Mouse (Mus musculus) large intestine, adult 2 months (tissue): ENCODE measurements around the gene Pip4k2a. TPM values are rescaled to one million over a fixed set of nuclear protein-coding genes. Genes with fewer than 3 reads are reported as not detected.
A peak's percentile ranks its signal among the peaks of the same experiment; 100 is the strongest.
"Not testable (repeated sequence)": the region's sequence is repeated elsewhere in the genome, so short reads cannot be mapped to it uniquely, and the experiment has no call there.

Source experiments
- DNase-seq: peaks from one replicate; pipeline ENCODE4 v3.0.0-alpha.2; 2012; ENCODE audit warnings: low read depth, low spot score
- WGBS: fragments of 180-500 bp; shearing (Covaris S2); methylation state at CpG from one replicate; pipeline ENCODE4 v1.1.7; 2018; 5-methylcytosine and 5-hydroxymethylcytosine counted together
- polyA plus RNA-seq: library from polyadenylated mRNA; depleted of rRNA; stranded (reverse); fragments of >200 nt; gene quantifications from 2 replicates; pipeline ENCODE4 v1.2.3, GENCODE M21; 2012; rRNA removed

Gene Pip4k2a
- polyA plus RNA-seq, result 4.6 and 6.2 TPM in 2 replicates

- peak; percentile 18 for DNase-seq
- under 1% methylated on average over 66 of the region's 66 CpGs for WGBS
Measured at GRCm38 (mm10) chr2:18998054-18998478, at the start of gene Pip4k2a, which contains the start of gene 4930426L09Rik. Gene Pip4k2a, minus strand, starts transcription at chr2:18998126. Gene 4930426L09Rik, plus strand, starts transcription at chr2:18998343.

GRCm38 (mm10) chr2:19037907-19038570 lies 40.1 kb upstream of the Pip4k2a start:
- WGBS, result 62% methylated on average over 4 of the region's 4 CpGs
- no peak for DNase-seq

- DNase-seq, result no peak
- WGBS, result 57% methylated on average over 4 of the region's 4 CpGs
Measured at GRCm38 (mm10) chr2:19037430-19037829, 39.5 kb upstream of the Pip4k2a start.

GRCm38 (mm10) chr2:19024807-19025206 lies 26.9 kb upstream of the Pip4k2a start:
- DNase-seq, result no peak
- 59% methylated on average over 2 of the region's 2 CpGs for WGBS

GRCm38 (mm10) chr2:19018034-19018433 lies 20.1 kb upstream of the Pip4k2a start:
- WGBS, result 69% methylated on average over 2 of the region's 2 CpGs
- DNase-seq, result no peak

- WGBS, result 29% methylated on average over 1 of the region's 1 CpGs
- no peak for DNase-seq
Measured at GRCm38 (mm10) chr2:19016839-19017238, 18.9 kb upstream of the Pip4k2a start.

GRCm38 (mm10) chr2:19016348-19016747 lies 18.4 kb upstream of the Pip4k2a start:
- 64% methylated on average over 5 of the region's 5 CpGs for WGBS
- no peak for DNase-seq

GRCm38 (mm10) chr2:19011443-19011842 lies 13.5 kb upstream of the Pip4k2a start:
- DNase-seq, result no peak
- 78% methylated on average over 6 of the region's 6 CpGs for WGBS

GRCm38 (mm10) chr2:19010541-19010940 lies 12.6 kb upstream of the Pip4k2a start:
- WGBS, result 48% methylated on average over 1 of the region's 1 CpGs
- not testable (repeated sequence) for DNase-seq

GRCm38 (mm10) chr2:19007580-19007979 lies 9.7 kb upstream of the Pip4k2a start:
- 73% methylated on average over 4 of the region's 4 CpGs for WGBS
- no peak for DNase-seq

GRCm38 (mm10) chr2:19006124-19006523 lies 8.2 kb upstream of the Pip4k2a start:
- WGBS, result 77% methylated on average over 7 of the region's 7 CpGs
- DNase-seq, result no peak

- 73% methylated on average over 10 of the region's 10 CpGs for WGBS
Measured at GRCm38 (mm10) chr2:19004801-19005200, 6.9 kb upstream of the Pip4k2a start.

GRCm38 (mm10) chr2:18999395-18999794 lies 1.5 kb upstream of the Pip4k2a start:
- 87% methylated on average over 2 of the region's 2 CpGs for WGBS
- no peak for DNase-seq

More at GRCm38 (mm10) chr2:19004801-19005200, 6.9 kb upstream of the Pip4k2a start:
- DNase-seq, result no peak

- no peak for DNase-seq
- WGBS, result 1% methylated on average over 46 of the region's 46 CpGs
Measured at GRCm38 (mm10) chr2:18997387-18997971, 447 bp downstream of the Pip4k2a start.

- WGBS, result under 1% methylated on average over 25 of the region's 25 CpGs
- no peak for DNase-seq
Measured at GRCm38 (mm10) chr2:18996451-18997211, 1.3 kb downstream of the Pip4k2a start.

GRCm38 (mm10) chr2:18992512-18993510 lies 5.1 kb downstream of the Pip4k2a start:
- 54% methylated on average over 7 of the region's 7 CpGs for WGBS
- DNase-seq, result no peak

- WGBS, result 79% methylated on average over 3 of the region's 3 CpGs
- no peak for DNase-seq
Measured at GRCm38 (mm10) chr2:18988885-18989284, 9.0 kb downstream of the Pip4k2a start.

GRCm38 (mm10) chr2:18985506-18985905 lies 12.4 kb downstream of the Pip4k2a start:
- DNase-seq, result no peak
- 54% methylated on average over 3 of the region's 3 CpGs for WGBS

GRCm38 (mm10) chr2:18984095-18984847 lies 13.7 kb downstream of the Pip4k2a start:
- no peak for DNase-seq
- 81% methylated on average over 15 of the region's 15 CpGs for WGBS
